Mouse (Mus musculus): ENCODE measurements around the gene Prickle3.

GRCm38 (mm10) chrX:7679405-7680056 lies 22.5 kb downstream of the Prickle3 start:
- TF ChIP-seq CTCF (IDR thresholded peaks at IDR 0.05; ENCODE audit: low read depth, low read length): no peak
- TF ChIP-seq POLR2A (IDR thresholded peaks at IDR 0.05; ENCODE audit: insufficient read depth, low read length): no peak
- no peak for TF ChIP-seq EP300 (IDR thresholded peaks at IDR 0.05; ENCODE audit: insufficient read depth, low read depth, low read length)

Measured in ES-Bruce4 (cell line).